Mouse (Mus musculus) naive thymus-derived CD4-positive, alpha-beta T cell, adult 2 months (primary cell): ENCODE data around the gene Snx27.

Source experiments
- DNase-seq: peaks from one replicate; pipeline ENCODE4 v3.0.0-alpha.2; 2011; ENCODE audit warnings: low read depth

Snx27 gene

GRCm38 (mm10) chr3:94567242-94567641 is 15.3 kb downstream of the Snx27 start:
- DNase-seq, result no peak

DNA sequence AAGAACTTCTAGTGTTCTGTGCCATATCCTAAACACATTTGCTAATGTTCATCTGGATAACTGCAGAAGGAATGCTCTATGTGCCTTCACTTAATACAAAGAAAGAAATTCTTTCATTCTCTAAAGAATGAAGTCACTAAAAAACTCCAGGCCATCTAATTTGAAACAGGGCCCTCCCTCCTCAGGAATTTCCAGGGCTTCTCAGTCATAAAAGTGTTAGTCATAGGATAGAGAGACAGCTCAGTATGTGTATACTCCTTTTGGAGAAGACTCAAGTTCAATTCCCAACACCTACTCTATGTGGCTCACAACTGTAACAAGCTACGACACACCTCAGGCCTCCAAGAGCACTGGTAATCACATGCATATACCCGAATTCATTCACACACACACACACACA is 17.0 kb downstream of the Snx27 start:
- DNase-seq, result no peak

GRCm38 (mm10) chr3:94565127-94565526 is 17.4 kb downstream of the Snx27 start:
- no peak for DNase-seq

DNA sequence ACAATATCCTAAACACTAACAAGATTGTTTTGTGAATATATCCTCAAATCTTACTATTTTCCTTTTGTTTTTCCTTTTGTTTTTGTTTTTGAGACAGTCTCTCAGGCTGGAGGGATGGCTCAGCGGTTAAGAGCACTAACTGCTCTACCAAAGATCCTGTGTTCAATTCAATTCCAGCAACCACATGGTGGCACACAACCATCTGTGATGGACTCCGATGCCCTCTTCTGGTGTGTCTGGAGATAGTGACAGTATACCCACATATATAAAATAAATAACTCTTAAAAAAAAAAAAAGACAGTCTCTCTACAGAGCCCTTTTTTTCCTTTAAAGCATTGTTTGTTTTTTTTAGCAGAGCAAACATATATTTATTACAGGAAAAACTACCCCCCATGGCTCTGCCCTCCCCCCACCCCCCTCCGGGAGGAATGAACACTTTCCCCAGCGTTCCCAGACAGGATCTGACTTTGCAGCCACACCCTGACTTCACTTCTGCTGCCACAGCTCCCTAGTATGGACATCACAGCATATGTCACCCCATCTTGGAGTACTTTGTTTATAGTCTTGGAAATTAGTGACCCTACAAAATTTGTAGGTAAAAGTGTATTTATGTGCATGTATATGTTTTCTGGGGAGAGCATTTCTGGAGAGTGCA is 18.0 kb downstream of the Snx27 start:
- DNase-seq, result no peak

DNA sequence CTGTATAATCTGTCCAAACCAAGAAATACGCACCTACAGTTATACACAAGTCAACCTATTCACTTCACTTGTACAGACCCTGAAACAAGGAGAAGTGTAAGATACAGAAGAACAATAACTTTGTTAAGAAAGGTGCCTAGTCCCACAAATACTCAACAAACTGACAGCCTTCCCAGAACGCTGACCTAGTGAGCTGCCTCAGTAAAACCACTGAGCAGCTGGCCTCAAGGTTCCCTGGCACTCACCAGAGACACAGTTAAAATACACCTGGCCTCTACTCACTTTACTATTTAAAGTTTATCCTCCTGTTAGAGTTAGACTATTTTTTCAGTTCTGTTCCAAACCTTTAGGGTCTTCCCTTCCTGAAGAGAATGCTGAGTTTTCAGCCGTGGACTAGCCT is 19.4 kb downstream of the Snx27 start:
- DNase-seq, result no peak

DNA sequence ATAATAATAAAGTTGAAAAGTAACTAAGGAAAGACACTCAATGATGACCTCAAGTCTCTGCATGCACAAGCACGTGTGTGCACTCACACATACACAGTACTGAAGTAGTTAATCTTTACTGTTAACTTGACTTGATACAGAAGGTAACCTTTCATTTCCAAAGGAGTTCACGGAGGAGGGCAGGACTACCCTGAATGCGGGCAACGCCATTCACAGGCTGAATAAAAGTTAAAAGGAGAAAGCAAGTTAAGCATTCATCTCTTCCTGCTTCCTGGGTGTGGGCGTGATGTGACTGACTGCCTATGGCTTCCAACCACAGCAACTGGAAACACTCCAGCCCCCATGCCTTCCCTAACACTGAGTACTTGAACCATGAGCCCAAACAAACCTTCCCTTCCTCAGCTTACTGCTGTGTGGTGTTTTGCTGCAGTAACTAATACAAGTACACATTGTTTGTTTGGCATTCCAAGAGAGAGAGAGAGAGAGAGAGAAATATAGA is 22.5 kb downstream of the Snx27 start:
- no peak for DNase-seq

- no peak for DNase-seq
These were observed 33.5 kb downstream of the Snx27 start for GRCm38 (mm10) chr3:94549041-94549440.

GRCm38 (mm10) chr3:94537187-94537586 is 45.3 kb downstream of the Snx27 start:
- no peak for DNase-seq

DNA sequence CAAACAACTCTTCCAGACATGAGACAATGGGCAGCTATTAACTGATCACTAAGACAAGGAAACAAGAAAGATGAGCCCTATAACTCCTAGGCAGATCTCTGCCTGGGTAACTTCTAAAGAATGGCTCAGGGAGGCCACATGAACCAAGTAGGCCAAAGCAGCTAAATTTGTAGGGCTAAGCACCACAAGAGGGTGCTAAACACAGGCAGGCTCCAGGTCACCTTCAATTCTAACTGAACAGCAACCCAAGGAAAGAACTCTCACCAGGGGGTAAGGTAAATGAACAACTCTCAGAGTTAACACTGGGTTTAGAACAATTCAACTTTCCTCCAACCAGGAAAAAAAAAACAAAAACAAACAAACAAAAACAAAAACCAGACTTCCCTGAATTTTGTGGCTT is 48.5 kb downstream of the Snx27 start:
- peak; percentile 30 for DNase-seq

GRCm38 (mm10) chr3:94526731-94527130 is 55.8 kb downstream of the Snx27 start:
- DNase-seq, result no peak

DNA sequence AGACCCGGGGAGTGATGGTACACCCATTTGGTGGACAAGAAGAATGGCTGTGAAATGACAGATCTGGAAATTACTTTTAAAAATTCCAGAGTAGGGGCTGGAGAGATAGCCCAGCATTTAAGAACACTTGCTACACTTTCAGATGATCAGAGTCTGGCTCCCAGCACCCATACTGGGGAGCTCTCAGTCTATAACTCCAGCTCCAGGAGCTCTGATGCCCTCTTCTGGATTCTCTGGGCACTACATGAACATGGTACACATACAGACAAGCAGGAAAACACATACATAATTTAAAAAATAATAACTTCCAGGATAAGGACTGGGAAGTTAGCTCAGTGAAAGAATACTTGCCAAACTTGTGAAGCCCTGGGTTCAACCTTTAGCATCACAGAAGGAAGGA is 75.9 kb downstream of the Snx27 start:
- peak; percentile 30 for DNase-seq

GRCm38 (mm10) chr3:94502243-94502642 is 80.3 kb downstream of the Snx27 start:
- DNase-seq, result peak; percentile 19

DNA sequence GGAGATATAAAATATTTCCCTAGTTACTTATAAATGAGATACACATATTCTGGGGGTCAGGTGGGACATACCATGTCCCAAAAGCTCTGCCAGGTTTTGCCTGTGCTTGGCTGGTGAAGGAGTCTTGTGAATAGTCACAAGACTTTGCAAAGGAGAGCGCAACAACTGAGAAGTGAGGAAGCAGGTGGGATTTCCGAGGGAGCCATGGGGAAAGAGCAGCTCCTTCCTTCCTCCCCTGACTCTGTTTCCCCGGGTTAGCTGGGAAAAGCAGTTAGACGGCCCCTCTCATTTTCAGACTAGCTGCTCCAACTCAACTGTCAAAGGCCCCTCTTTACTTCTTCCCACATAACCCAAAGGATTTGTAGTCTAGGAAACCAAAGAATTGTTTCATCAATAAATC is 85.4 kb downstream of the Snx27 start:
- no peak for DNase-seq

GRCm38 (mm10) chr3:94487581-94487980 is 94.9 kb downstream of the Snx27 start:
- no peak for DNase-seq

DNA sequence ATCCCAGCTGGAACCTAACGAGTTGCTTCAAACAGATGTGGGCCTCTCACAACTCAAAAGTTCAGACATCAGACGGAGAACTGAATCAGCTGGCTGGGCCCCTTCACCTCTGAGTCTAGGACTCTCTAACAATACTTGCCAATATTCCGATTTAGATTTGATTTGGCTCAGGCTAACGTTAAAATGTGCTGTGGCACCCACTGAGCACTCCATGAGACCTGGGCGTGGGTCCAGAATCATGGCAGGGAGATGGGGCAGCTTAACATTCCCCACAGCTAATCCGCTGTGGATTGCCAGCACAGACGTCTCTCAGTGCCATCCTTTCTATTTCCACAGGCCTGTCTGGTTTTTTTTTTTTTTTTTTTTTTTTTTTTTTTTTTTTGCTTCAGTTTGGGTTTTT is 96.6 kb downstream of the Snx27 start:
- DNase-seq, result no peak

GRCm38 (mm10) chr3:94483790-94484439 is 98.6 kb downstream of the Snx27 start:
- no peak for DNase-seq

DNA sequence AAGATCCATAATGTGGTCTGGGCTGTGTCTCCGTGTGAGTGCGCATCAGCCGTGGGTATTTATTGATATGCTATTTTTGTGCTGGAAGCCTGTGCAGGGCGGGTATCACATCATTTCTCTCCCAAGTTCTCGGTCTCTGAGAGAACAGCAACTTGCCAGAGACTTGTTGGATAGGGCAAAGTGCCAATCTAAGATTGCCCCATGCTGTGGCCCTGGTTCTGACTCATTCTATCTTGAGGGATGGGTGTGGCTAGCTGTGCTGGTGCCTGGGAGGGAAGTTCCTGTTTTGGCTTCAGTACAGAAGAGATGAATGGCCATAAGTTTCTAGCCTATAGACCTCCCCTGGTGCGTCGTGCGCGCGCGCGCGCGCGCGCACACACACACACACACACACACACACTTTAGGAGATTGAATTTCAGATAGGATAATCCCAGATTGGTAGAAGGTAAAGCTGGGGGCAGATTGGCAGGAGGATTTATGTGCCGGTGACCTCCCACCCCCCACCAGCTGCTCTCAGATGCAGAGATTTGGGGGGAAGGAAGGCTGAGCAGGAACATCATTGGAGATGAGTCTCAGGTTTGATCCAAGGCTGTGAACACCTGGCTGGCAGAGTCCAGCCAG is 99.6 kb downstream of the Snx27 start:
- DNase-seq, result no peak

DNA sequence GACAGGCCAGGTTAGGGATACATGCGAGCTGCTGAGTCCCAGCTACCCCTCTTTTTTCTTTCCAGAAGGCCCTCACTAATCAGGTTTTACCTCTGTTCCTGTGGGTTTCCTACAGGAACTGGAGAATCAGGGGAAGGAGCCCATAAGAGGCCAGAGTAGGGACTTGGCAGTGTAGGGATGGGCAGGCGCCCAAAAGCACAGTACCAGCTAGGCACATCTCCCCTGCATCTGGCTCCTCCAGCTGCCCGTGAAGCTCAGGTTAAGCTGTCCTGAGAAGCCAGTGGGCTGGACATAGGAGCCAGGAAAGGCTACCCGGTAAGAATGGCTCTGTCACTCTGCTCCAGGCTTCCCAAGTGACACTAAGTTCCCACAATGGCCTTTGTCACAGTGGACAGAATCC is 101.1 kb downstream of the Snx27 start:
- DNase-seq, result no peak

DNA sequence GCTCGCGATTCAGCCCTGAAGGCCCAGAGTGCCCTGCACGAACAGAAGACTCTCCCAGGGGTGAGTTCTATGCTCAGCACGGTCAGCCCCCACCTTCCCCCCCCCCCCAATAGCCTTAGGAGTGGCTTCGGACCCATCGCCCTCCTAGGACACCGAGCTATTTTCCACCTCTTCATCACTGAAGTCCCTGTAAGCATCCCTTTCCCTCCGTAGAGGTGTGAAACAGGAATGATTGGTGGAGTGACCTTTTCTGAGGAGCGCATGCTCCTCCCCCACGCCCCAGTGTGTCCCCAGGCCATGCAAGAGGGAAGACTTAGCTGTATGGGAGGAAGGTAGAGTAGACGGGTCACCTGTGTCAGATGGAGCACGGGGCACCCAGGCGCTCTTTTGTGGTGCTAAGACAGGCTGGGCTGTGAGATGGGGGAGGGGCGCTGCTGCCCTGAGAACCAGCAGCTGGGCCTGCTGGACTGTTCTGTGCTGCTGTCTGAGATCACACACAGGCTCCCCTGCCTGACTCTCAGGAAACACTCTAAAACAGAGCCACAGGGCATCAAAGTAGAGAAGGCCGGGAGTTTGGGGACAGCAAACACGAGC is 102.1 kb downstream of the Snx27 start, which contains the start of gene Riiad1:
TSS of gene Riiad1 (minus strand) at position 51 of the 594 bp plus-strand sequence.
- no peak for DNase-seq

DNA sequence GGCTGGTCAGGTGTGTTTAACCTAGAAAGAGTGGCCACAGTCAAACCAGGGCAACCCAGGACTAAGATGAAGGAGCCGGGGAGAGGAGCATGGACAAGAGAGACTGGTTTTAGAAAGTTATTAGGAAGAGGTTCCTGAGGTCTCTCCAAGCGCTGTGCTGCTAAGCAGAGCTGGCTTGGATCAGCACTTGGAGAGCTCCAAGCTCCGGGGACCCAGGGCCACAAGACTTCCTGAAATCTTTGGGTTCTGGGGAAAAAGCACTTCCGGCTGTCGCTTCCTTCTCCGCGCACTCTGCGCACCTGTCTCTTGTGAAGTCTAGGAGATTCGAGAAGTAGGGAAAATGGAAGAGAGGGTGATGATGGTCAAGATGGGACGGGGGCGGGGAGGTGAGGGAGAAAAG is 103.0 kb downstream of the Snx27 start:
- no peak for DNase-seq

GRCm38 (mm10) chr3:94478591-94479169 is 103.8 kb downstream of the Snx27 start:
- DNase-seq, result no peak

- no peak for DNase-seq
These were observed 104.5 kb downstream of the Snx27 start, which contains the start of gene Celf3 for GRCm38 (mm10) chr3:94477981-94478422. Gene Celf3, plus strand, starts transcription at chr3:94478295.
